Mouse (Mus musculus): ENCODE measurements around the gene Csf2rb2.

DNA sequence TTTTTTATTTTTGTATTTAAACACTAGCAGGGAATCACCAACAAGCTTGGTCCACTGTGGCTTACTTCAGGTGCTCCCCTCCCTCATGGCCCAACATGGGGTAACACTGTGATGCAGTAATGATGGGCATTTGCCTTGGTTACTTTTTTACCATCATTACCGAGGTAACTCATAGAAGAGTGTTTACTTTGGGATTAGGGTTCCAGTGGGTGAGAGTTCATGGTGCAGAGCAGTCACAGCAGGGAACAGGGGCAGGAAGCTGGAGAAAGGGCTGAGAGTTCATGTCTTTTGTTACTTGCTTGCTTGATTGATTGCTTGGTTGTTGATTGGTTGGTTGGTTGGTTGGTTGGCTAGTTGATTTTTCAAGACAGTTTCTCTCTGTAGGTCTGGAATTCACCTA, 38.2 kb upstream of the Csf2rb2 start:
- TF ChIP-seq EP300 (IDR thresholded peaks at IDR 0.05; ENCODE audit: low read length) (no peak), E2F4 (IDR thresholded peaks at IDR 0.05; ENCODE audit: insufficient replicate concordance, low read depth, low read length) (no peak), POLR2A (IDR thresholded peaks at IDR 0.05; ENCODE audit: low read depth, low read length) (no peak), NELFE (IDR thresholded peaks at IDR 0.05; ENCODE audit: low read depth, low read length) (no peak), ZC3H11A (IDR thresholded peaks at IDR 0.05; ENCODE audit: low read depth, low read length) (no peak), MAFK (IDR thresholded peaks at IDR 0.05; ENCODE audit: insufficient replicate concordance, low read length) (no peak), CTCF (conservative IDR thresholded peaks at IDR 0.05 in 1 of 2, IDR thresholded peaks at IDR 0.05 in 1 of 2; ENCODE audit: low read depth in 2 of 2, low read length in 2 of 2) (no peak), UBTF (IDR thresholded peaks at IDR 0.05; ENCODE audit: low read depth, low read length) (no peak), RAD21 (IDR thresholded peaks at IDR 0.05; ENCODE audit: low read depth, low read length) (no peak), USF1 (IDR thresholded peaks at IDR 0.05; ENCODE audit: low read depth, low read length) (no peak), RCOR1 (conservative IDR thresholded peaks at IDR 0.05; ENCODE audit: low read depth, low read length) (no peak)

Data from CH12.LX (cell line).